ENCODE assay signal across 19 mouse cellular contexts in the genomic region with DNA sequence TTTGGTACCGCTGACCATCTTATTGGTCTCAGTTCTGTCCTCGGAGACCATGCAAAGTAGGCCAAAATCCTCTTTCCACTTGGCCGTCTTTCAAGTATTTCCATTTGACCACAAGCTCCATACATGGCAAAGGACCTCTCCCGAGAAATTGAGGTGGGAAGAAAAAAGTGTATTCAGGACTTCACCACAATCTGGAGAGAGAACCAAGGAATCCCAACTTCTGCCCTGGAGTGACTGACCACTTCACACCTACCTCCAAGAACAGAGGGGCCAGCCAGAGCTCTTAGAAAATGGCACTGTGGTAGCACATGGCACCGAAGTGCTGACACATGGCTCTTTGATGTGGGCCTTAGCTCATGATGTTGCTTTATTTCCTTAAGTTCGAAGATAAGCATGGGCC.
DNase-seq lines count a peak whose midpoint lies in the region; TF ChIP-seq lines count a peak whose summit lies in the region.
"Had no signal": no experiment of that assay in that cellular context is flagged by ENCODE, and none has a peak within 500 bp of the region (broad histone marks: within the 10 kb centered on the region; RNA-seq: fewer than 3 reads in every experiment).

No protein-coding gene starts in this region.

- H3K79me2 ChIP-seq in liver, adult 2 months (ENCODE audit: control insufficient read depth, insufficient read depth, low read length), result no peaks in the 10 kb centered on the region

- no peak for TF ChIP-seq POLR2A in liver, adult 2 months (IDR thresholded peaks at IDR 0.05; ENCODE audit: extremely low read depth, insufficient read depth, low read length)

- no peaks in the 10 kb centered on the region for H3K27me3 ChIP-seq in liver, adult 2 months (ENCODE audit: control insufficient read depth, insufficient read depth, low read length)
- H3K27me3 ChIP-seq: embryonic facial prominence, embryonic 13.5 days; hindbrain, embryonic 12.5 days had no signal

- H3K9ac ChIP-seq in liver, adult 2 months (ENCODE audit: low read depth, low read length), result no peak overlapping the region
- H3K9ac ChIP-seq: embryonic facial prominence, embryonic 13.5 days; hindbrain, embryonic 12.5 days had no signal

- H3K27ac ChIP-seq in liver, adult 2 months (replicated peaks; ENCODE audit: insufficient read depth, low read depth, low read length), result 0 out of 2 replicates have a peak overlapping the region, but pooled peaks have one; percentile 27
- peak overlapping the region; percentile 86 for H3K27ac ChIP-seq in brown adipose tissue, adult 24 weeks (replicated peaks; ENCODE audit: low read depth, low read length)
- H3K27ac ChIP-seq: embryonic facial prominence, embryonic 13.5 days; heart, embryonic 10.5 days; hindbrain, embryonic 12.5 days had no signal

- H3K4me3 ChIP-seq in liver, adult 2 months (ENCODE audit: insufficient read depth, low read depth, low read length), result no peak overlapping the region
- H3K4me3 ChIP-seq in brown adipose tissue, adult 24 weeks (ENCODE audit: insufficient read depth, low read depth, low read length), result no peak overlapping the region
- H3K4me3 ChIP-seq: embryonic facial prominence, embryonic 13.5 days; gastrocnemius, adult 2 months; heart, embryonic 10.5 days; hindbrain, embryonic 12.5 days had no signal

- no peak for TF ChIP-seq CTCF in liver, adult 2 months (IDR thresholded peaks at IDR 0.05; ENCODE audit: low read depth, low read length)

- no peak for DNase-seq in liver, adult 2 months (ENCODE audit: extremely low read depth, low read depth, low spot score)
- DNase-seq in liver, result no peak
- peak; percentile 25 for DNase-seq in Muller cell, postnatal 12 days (ENCODE audit: inconsistent ontology term)
- DNase-seq in urinary bladder, postnatal 25 days (ENCODE audit: low spot score), result no peak
- DNase-seq in right cerebral cortex, postnatal 14 days, result no peak
- no peak for DNase-seq in cerebellum, postnatal 4 days (ENCODE audit: low spot score in 2 of 2)
- DNase-seq: adrenal gland, postnatal 10 days; cerebellum, adult 11-12 months; cerebellum, adult 9-10 months; cerebellum, postnatal 25 days; gastrocnemius, adult 2 months; gastrocnemius, postnatal 25 days; heart, postnatal 10 days; heart, postnatal 4 days had no signal

- 85% methylated on average over 6 of the region's 6 CpGs for WGBS in liver, adult 2 months

- peaks cover 9% of the 10 kb centered on the region for H3K4me1 ChIP-seq in liver, adult 2 months (ENCODE audit: control insufficient read depth, insufficient read depth, low read length)
- H3K4me1 ChIP-seq in brown adipose tissue, adult 24 weeks (ENCODE audit: control insufficient read depth, insufficient read depth, insufficient read length, low read length), result peaks cover 15% of the 10 kb centered on the region; the same call in 1 of the 2 replicates
- H3K4me1 ChIP-seq: embryonic facial prominence, embryonic 13.5 days; heart, embryonic 10.5 days; hindbrain, embryonic 12.5 days had no signal

- no peaks in the 10 kb centered on the region for H3K36me3 ChIP-seq in liver, adult 2 months (ENCODE audit: control insufficient read depth, insufficient read depth, low read length)
- H3K36me3 ChIP-seq: embryonic facial prominence, embryonic 13.5 days; G1E; heart, embryonic 10.5 days; hindbrain, embryonic 12.5 days had no signal
